Mouse (Mus musculus) midbrain, embryonic 16.5 days (tissue): ENCODE measurements at regions not wholly inside any gene's neighbourhood (a gene's known extent, or its start where the extent isn't known, plus 50 kb on each side); places are given as distances from the start of the nearest gene placed in this dataset.

ENCODE experiments used
- ATAC-seq: fragments of 200-750 bp; cut with Nextera tagmentation; 2 replicates; pipeline ENCODE4 v1.8.0; 2017; ENCODE audit warnings: moderate TSS enrichment
- H3K27ac ChIP-seq: fragments of 300-500 bp; sonication (generic); 2 replicates; pipeline ENCODE4 v1.5.1; 2014; ENCODE audit warnings: mild to moderate bottlenecking, low read length, mixed read lengths
- H3K27me3 ChIP-seq: fragments of 300-500 bp; sonication (generic); 2 replicates; pipeline ENCODE4 v1.6.1; 2014; ENCODE audit warnings: low read depth, low read length, mixed read lengths; ENCODE audit not compliant: control insufficient read depth, insufficient read depth
- H3K36me3 ChIP-seq: fragments of 300-500 bp; sonication (generic); 2 replicates; pipeline ENCODE4 v1.6.1; 2014; ENCODE audit warnings: mild to moderate bottlenecking, low read length, moderate library complexity, mixed read lengths; ENCODE audit not compliant: control insufficient read depth, insufficient read depth
- H3K4me1 ChIP-seq: fragments of 300-500 bp; sonication (generic); 2 replicates; pipeline ENCODE4 v1.6.1; 2014; ENCODE audit warnings: mild to moderate bottlenecking, low read length, mixed read lengths; ENCODE audit not compliant: control insufficient read depth, insufficient read depth
- H3K4me2 ChIP-seq: fragments of 300-500 bp; sonication (generic); 2 replicates; pipeline ENCODE4 v1.6.1; 2014; ENCODE audit warnings: mild to moderate bottlenecking, low read length, mixed read lengths
- H3K4me3 ChIP-seq: fragments of 300-500 bp; sonication (generic); 2 replicates; pipeline ENCODE4 v1.5.1; 2014; ENCODE audit warnings: low read depth, mild to moderate bottlenecking, low read length, moderate library complexity, mixed read lengths
- H3K9ac ChIP-seq: fragments of 300-500 bp; sonication (generic); 2 replicates; pipeline ENCODE4 v1.6.1; 2014; ENCODE audit warnings: low read depth, low read length, mixed read lengths
- H3K9me3 ChIP-seq: fragments of 300-500 bp; sonication (generic); replicated peaks from 2 replicates; pipeline ENCODE4 v1.6.1; 2014; ENCODE audit warnings: mild to moderate bottlenecking, low read length, mixed read lengths; ENCODE audit not compliant: control insufficient read depth, poor library complexity, severe bottlenecking
- WGBS: fragments of 180-500 bp; shearing (Covaris S2); extraction: QIAGEN DNeasy Blood & Tissue Kit; methylation state at CpG from one replicate; pipeline ENCODE4 v1.1.7; 2014; 5-methylcytosine and 5-hydroxymethylcytosine counted together

- no peak overlapping the region for H3K27ac ChIP-seq
- 0 out of 2 replicates have a peak, but pooled peaks have one; percentile 56 for ATAC-seq
Observed at GRCm38 (mm10) chr3:74344380-74344779, 636.2 kb upstream of the Bche start.

More at GRCm38 (mm10) chr3:74344380-74344779, 636.2 kb upstream of the Bche start:
- 23% methylated on average over 2 of the region's 2 CpGs for WGBS
- Histone ChIP-seq H3K4me1 (no peaks in the 10 kb centered on the region), H3K27me3 (no peaks in the 10 kb centered on the region), H3K9ac (no peak overlapping the region), H3K4me2 (no peak overlapping the region), H3K9me3 (no peaks in the 10 kb centered on the region), H3K36me3 (no peaks in the 10 kb centered on the region), H3K4me3 (no peak overlapping the region)
